ENCODE assay signal across 11 mouse cellular contexts in genomic region chr12:69569926-69570325, GRCm38 (mm10).
"Had no signal": no experiment of that assay in that cellular context is flagged by ENCODE, and none has a peak within 500 bp of the region (broad histone marks: within the 10 kb centered on the region; RNA-seq: fewer than 3 reads in every experiment).

No protein-coding gene starts in this region.

- DNase-seq: kidney, adult 9 months; kidney, postnatal 14 days; kidney, postnatal 4 days; layer of hippocampus, adult 9-11 months; liver; lung, adult 18-20 months; lung, postnatal 10 days; lung, postnatal 36 days; retina, postnatal 1 day; right cerebral cortex, postnatal 25 days; thymus, postnatal 36 days had no signal
